Mouse (Mus musculus) ES-E14 (cell line): ENCODE results near the gene Zfp384.

Experiments
- CHD2 ChIP-seq: IDR thresholded peaks from 2 replicates; pipeline ENCODE4 v1.6.1; 2014; ENCODE audit warnings: mild to moderate bottlenecking, low read depth, low read length, inconsistent platforms
- HCFC1 ChIP-seq: IDR thresholded peaks from 2 replicates; pipeline ENCODE4 v1.6.1; 2012; ENCODE audit warnings: low read length, inconsistent platforms, borderline replicate concordance; ENCODE audit not compliant: insufficient read depth
- MAFK ChIP-seq: IDR thresholded peaks from 2 replicates; pipeline ENCODE4 v1.6.1; 2014; ENCODE audit warnings: mild to moderate bottlenecking, low read depth, low read length, inconsistent platforms; ENCODE audit not compliant: insufficient read depth
- ZC3H11A ChIP-seq: IDR thresholded peaks from 2 replicates; pipeline ENCODE4 v1.6.1; 2012; ENCODE audit warnings: low read depth, mild to moderate bottlenecking, inconsistent platforms, low read length, borderline replicate concordance
- ZNF384 ChIP-seq: IDR thresholded peaks from 2 replicates; pipeline ENCODE4 v1.6.1; 2012; ENCODE audit warnings: low read depth, low read length, inconsistent platforms

- no peak for TF ChIP-seq ZNF384
- TF ChIP-seq HCFC1: no peak
- TF ChIP-seq CHD2: no peak
- no peak for TF ChIP-seq ZC3H11A
- TF ChIP-seq MAFK: no peak
Observed at GRCm38 (mm10) chr6:124993876-124994275, 15.1 kb upstream of the Zfp384 start.
